Mouse (Mus musculus) bone marrow, adult 2 months (tissue): ENCODE results near the gene Klf2. TPM values are rescaled to one million over a fixed set of nuclear protein-coding genes. Genes with fewer than 3 reads are reported as not detected.

Experiments used
- H3K27ac ChIP-seq: fragments of 200-500 bp; 2 replicates; pipeline ENCODE4 v1.5.1; 2012; ENCODE audit warnings: low read depth, mild to moderate bottlenecking, control low read depth, inconsistent platforms, low read length; ENCODE audit not compliant: control insufficient read depth, poor library complexity, insufficient read depth
- H3K4me1 ChIP-seq: fragments of 200-500 bp; 2 replicates; pipeline ENCODE4 v1.6.1; 2011; ENCODE audit warnings: low read length; ENCODE audit not compliant: control insufficient read depth, insufficient read depth
- H3K4me3 ChIP-seq: fragments of 200-500 bp; replicated peaks from 2 replicates; pipeline ENCODE3; 2011; ENCODE audit warnings: mild to moderate bottlenecking, low read depth, low read length, control low read depth; ENCODE audit not compliant: control insufficient read depth
- CTCF ChIP-seq: fragments of 200-500 bp; IDR thresholded peaks from 2 replicates; pipeline ENCODE4 v1.5.1; 2011; ENCODE audit warnings: low read length, control low read depth; ENCODE audit not compliant: control insufficient read depth, insufficient read depth
- POLR2A ChIP-seq: fragments of 200-500 bp; IDR thresholded peaks from 2 replicates; pipeline ENCODE4 v1.6.1; 2011; ENCODE audit warnings: low read depth, mild to moderate bottlenecking, control low read depth, low read length, borderline replicate concordance; ENCODE audit not compliant: control insufficient read depth
- WGBS: fragments of 180-500 bp; shearing (Covaris S2); methylation state at CpG from one replicate; pipeline ENCODE4 v1.1.7; 2018; 5-methylcytosine and 5-hydroxymethylcytosine counted together
- polyA plus RNA-seq: library from polyadenylated mRNA; stranded (reverse); fragments of >200 nt; gene quantifications from 2 replicates; pipeline ENCODE4 v1.2.4, GENCODE M21; 2011; ENCODE audit warnings: low replicate concordance; ENCODE audit not compliant: missing spikeins, insufficient read depth, insufficient read length

Gene Klf2
- polyA plus RNA-seq, 1 experiment = 179 TPM

DNA sequence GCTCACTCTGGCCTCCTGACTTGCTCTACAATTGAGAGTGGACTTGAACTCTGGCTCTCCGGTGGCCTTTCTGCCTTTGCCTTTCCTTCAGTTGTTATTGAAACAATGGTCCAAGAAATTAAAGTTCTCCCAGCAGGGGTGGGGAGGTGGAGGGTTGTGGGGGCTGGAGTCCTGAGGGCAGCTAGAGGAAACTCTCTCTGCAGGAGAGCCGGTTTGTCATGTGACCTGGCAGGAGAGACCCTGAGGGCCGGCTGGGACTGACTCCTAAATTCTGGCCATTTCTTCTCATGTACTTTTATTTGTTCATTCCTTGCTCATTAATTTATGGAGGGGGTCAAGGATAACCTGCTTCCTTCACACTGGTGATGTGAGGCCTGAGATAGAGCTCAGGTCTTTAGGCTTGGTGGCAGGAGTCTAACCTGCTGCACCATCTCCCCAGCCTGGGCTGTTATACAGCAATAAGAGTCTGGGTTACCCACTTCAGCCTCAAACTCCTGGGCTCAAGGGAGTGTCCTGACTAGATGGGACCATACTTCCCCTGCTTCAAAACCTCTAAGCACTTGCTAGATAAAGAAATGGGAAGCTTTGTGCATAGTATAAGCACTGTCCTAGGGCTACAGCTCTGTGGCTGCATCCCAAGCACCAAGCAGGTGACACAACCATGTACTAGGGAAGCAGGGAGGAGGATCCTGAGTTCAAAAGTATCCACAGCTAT, 14.8 kb downstream of the Klf2 start:
- 57% methylated on average over 3 of the region's 3 CpGs for WGBS
- TF ChIP-seq CTCF = no peak
- TF ChIP-seq POLR2A = no peak
- no peaks in the 10 kb centered on the region for H3K4me1 ChIP-seq
- no peak overlapping the region for H3K27ac ChIP-seq
- H3K4me3 ChIP-seq = no peak overlapping the region

DNA sequence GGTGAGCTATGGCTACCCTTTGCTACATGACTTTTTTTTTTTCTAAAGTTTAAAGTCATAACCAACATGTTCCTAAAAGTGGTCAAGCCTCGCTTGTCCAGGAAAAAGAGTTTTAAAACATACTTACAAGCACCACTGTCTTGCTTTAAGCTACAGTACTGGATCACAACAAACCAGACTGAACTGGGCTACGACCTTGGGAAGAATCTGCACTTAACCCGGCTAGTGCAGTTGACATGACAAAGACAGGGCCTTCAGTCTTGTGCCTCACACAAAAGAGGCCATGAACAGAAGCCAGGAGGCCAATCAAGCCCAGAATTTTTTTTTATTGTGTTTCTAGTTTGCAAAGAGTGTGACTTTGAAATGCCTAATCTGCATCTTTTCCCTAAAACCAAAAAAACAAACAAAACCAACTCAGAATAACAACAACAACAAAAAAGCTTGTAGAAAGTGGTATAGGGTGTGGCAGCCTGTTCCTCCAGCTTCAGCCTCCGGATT, 15.4 kb downstream of the Klf2 start:
- WGBS = 82% methylated on average over 4 of the region's 4 CpGs
- Histone ChIP-seq H3K27ac (no peak overlapping the region), H3K4me1 (no peaks in the 10 kb centered on the region), H3K4me3 (no peak overlapping the region)
- TF ChIP-seq CTCF (no peak), POLR2A (no peak)

DNA sequence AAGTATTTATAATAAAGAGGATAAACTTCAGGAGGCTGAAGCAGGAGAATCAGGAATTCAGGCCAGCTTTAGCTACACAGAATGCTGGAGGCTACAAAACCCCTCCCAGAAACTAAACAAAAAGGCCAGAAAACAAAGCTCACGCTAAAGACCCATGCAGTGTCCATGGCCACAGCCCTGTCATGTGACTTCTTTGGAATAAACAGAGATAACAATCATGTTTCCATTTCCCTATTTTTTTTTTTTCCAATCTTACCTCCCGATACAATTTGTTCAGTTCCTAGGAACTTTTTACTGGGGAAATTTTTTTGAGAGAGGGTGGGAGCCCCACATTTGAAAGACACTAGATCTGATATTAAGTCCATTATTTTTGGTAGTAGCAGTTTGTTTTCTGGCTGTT, 17.4 kb downstream of the Klf2 start:
- WGBS = 89% methylated on average over 2 of the region's 2 CpGs

DNA sequence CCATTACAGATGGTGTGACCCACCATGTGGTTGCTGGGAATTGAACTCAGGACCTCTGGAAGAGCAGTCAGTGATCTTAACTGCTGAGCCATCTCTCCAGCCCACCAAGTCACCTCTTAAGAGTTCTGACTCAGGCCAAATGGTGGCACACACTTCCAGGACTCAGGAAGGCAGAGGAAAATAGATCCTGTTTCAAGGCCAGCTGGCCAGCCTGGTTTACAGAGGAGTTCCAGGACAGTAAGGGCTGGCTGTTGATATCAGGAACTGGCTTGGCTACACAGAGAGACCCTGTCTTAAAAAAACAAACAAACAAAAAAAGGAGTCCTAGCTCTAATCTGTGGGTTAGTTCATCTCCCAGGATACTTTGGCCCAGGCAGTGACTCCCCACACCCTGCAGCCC, 18.2 kb downstream of the Klf2 start:
- no peaks in the 10 kb centered on the region for H3K4me1 ChIP-seq
- no peak overlapping the region for H3K27ac ChIP-seq
- H3K4me3 ChIP-seq = no peak overlapping the region
- TF ChIP-seq CTCF = no peak
- TF ChIP-seq POLR2A = no peak

More for the DNA sequence above, 17.4 kb downstream of the Klf2 start:
- no peak for TF ChIP-seq POLR2A
- TF ChIP-seq CTCF = no peak
- Histone ChIP-seq H3K4me1 (no peaks in the 10 kb centered on the region), H3K27ac (no peak overlapping the region), H3K4me3 (no peak overlapping the region)

DNA sequence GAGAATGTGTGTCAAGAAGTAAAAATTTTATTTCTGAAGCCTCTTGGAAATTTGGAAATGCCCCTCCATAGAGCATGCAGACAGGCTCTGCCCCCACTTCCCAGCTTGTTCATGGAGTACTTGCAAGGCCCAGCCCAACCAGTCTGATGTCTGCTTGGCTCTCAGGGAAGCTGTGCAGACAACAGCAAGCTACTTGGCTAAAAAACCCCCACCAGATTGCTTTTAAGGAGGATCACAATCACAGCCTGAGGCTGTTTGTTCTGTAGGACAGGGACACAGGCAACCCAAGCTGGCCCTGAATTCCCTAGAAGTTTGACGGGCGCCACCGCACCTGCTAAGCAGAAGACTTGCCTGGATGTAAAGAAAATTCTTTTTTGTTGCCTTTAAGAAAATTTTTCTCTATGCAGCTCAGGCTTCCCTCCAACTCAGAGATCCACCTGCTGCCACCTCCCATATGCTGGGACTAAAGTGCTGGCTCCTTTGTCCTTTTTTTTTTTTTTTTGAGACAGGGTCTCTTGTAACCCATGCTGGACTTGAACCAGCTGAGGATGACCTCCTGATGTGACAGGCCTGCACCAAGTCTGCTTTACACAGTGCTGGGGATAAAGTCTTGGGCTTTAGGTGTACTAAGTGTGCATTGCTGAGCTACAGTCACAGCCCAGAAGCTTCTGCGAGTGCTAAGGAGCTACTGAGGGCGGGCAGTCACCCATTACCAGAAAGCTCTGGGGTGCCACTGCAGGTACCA, 23.9 kb downstream of the Klf2 start:
- 89% methylated on average over 5 of the region's 5 CpGs for WGBS
- Histone ChIP-seq H3K4me1 (peaks cover 1% of the 10 kb centered on the region; the same call in 1 of the 2 replicates), H3K27ac (0 out of 2 replicates have a peak overlapping the region, but pooled peaks have one; percentile 19), H3K4me3 (no peak overlapping the region)
- no peak for TF ChIP-seq CTCF
- TF ChIP-seq POLR2A = no peak

DNA sequence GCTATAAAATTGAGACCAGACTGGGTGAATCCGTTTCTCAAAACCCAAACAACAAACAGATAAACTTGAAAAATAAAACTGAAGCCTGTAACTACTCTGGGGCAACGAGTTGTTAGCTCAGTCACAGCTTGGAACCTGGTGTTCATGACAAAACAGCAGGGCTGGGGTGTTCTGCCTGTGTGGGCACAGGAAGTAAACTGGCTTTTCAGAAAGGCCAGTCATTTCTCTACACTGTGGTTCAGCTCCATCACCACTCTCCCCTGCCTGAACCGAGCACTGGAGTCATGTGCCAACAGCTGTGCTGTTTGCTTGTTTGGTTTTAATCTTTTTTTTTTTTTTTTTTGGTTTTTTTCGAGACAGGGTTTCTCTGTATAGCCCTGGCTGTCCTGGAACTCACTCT, 24.9 kb downstream of the Klf2 start:
- 58% methylated on average over 4 of the region's 4 CpGs for WGBS
- no peak overlapping the region; the same call in 1 of the 2 replicates for H3K27ac ChIP-seq
- peaks cover 8% of the 10 kb centered on the region for H3K4me1 ChIP-seq
- TF ChIP-seq POLR2A (no peak), CTCF (no peak)
- no peak overlapping the region for H3K4me3 ChIP-seq

DNA sequence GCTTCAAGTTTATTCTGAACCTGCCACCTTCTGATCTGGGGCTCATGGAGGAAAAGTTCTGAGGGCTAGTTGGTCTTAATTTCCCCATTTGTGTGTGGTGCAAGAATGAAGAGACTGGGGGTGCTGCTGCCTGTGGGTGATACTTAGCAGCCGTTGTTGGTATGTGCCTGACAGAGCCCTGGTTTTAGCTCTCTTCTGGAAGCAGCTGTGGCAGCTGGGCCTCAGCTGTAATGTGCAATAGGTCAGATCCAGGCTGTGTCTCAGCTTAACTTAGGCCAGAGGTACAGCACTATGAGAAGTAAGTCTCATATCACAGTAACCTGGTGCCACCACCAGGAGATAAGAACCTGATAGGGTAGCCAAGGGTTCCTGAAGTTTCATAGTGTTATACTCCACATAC, 28.7 kb downstream of the Klf2 start:
- WGBS = 28% methylated on average over 1 of the region's 1 CpGs
- H3K4me1 ChIP-seq = peaks cover 15% of the 10 kb centered on the region
- TF ChIP-seq POLR2A (no peak), CTCF (no peak)
- no peak overlapping the region for H3K4me3 ChIP-seq
- peak overlapping the region; percentile 79 for H3K27ac ChIP-seq

DNA sequence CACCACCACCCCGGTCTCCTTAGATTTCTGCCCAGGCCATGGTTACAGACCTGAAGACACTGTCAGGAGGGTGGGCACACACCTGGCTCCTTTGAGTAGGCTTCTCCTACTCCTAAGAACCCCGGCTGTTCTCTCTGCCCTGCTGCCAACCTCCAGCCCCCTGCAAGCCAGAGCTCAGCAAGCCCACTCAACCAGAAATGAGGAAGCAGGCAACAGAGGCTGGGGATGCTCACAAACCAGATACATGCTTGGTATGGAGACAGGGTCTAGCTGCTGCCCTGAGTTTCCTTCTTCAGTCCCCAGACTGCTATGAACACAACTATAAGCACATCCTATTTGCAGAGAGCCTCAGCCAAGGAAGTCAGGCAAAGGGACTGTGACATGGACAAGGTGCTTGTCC, 29.3 kb downstream of the Klf2 start:
- Histone ChIP-seq H3K4me3 (no peak overlapping the region), H3K4me1 (peaks cover 19% of the 10 kb centered on the region), H3K27ac (peak overlapping the region; percentile 79)
- no peak for TF ChIP-seq POLR2A
- TF ChIP-seq CTCF = no peak
- WGBS = 72% methylated on average over 2 of the region's 2 CpGs

DNA sequence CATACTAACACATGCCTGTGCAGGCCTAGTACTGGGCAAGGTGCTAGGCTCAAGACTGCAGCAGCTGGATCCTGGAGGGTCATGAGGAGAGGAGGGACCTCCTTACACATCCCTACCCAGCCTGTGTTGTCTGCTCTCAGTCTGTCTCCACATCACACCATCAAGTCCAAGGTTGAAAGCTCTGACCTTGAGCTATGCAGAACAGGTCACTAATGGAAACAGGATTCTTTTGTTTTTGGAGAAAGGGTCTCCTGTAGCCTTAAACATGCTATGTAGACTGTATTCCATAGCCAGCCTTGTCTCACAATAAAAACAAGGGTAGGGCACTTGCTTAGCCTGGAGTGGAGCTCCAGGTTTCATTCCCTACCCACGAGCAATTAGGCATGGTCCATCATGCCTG, 30.1 kb downstream of the Klf2 start:
- WGBS = 93% methylated on average over 1 of the region's 1 CpGs
- peaks cover 25% of the 10 kb centered on the region for H3K4me1 ChIP-seq
- no peak overlapping the region for H3K4me3 ChIP-seq
- TF ChIP-seq CTCF (no peak), POLR2A (no peak)
- peak overlapping the region; percentile 79; the same call in 1 of the 2 replicates for H3K27ac ChIP-seq
